Mouse (Mus musculus) thymus, postnatal 36 days (tissue): Measurements from ENCODE around the gene Cenpt.

Experiments used
- DNase-seq, 2 experiments: peaks; one replicate each; pipeline ENCODE4 v3.0.0; 2022; ENCODE audit warnings: mixed read lengths in 2 of 2

The Cenpt gene

DNA sequence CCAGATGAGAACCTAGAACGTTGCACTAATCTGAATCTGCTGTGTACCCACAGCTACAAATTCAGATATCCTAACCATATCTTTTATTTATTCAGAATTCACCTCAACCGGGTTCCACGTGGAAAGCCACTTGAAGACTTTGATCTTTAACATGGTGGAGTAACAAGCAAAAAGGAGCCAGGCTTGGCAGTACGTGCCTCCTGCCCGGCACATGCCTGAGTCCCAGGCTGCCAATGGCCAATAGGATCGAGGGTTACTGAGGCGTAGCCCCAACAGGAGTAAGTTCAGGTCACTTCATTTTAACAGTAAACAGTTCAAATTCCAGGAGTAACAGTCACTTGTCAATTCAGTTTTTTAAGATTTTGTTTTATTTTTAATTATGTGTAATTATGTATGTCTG lies 48.3 kb downstream of the Cenpt start:
- no peak for DNase-seq

- no peak for DNase-seq
These were observed 51.7 kb downstream of the Cenpt start for GRCm38 (mm10) chr8:105801153-105801904.

DNA sequence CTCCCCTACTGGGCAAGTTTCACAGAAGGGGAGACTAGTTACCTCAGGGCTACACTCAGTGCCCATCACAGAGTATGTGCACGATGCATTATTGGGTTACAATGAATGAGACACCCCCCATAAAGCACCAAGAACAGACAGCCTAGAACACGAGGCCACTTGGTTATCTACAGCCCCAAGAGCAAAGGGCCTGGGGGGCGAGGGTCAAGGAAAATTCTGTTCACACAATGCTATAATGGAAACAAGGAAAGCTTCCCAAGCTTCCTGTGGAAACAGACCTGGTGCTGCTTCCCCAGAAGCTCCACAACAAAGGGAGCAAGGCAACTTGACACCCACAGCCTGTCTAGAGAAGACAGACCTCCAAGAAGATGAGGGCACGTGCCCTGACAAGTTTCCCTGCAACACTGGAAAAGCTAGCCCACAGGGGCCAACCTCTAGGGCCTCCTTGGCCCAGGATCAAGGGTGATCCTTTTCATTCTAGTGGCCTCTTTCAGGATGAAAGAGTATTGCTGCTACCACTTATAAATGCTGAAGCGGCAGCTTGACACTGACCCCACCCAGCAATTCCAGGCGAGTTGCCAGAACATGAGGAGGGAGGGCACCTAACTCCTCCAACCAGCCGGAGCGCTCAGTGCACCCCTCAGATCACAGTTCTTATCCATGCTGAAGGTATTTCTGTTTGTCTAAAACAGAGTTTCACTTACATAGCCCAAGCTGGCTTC lies 53.8 kb downstream of the Cenpt start:
- no peak for DNase-seq

GRCm38 (mm10) chr8:105798408-105798807 lies 54.7 kb downstream of the Cenpt start:
- DNase-seq, result no peak

DNA sequence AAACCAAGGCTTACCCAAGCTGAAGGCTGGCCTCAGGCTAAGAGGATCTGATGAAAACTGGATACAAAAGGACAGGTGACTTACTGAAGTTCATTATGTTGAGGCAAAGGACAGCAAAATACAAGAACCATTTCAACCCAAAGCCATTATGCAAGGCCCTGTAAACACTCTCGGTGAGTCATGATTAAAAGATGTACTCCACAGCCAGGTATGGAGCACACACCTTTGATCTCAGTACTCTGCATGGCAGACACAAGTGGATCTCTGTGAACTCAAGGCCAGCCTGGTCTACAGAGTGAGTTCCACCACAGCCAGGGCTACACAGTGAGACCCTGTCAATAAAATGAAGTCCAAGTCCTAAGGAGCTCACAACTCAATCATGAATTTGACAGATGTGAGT lies 57.3 kb downstream of the Cenpt start:
- DNase-seq, result no peak
